Mouse (Mus musculus) ovary, postnatal 10 days (tissue): ENCODE data around the gene Zfp599.

Source experiments
- DNase-seq: peaks from one replicate; pipeline ENCODE4 v3.0.0; 2022; ENCODE audit warnings: low spot score

Zfp599 gene

GRCm38 (mm10) chr9:22224066-22224465, 35.6 kb downstream of the Zfp599 start:
- no peak for DNase-seq

GRCm38 (mm10) chr9:22217858-22218493, 41.7 kb downstream of the Zfp599 start:
- no peak for DNase-seq

- DNase-seq: no peak
Observed at GRCm38 (mm10) chr9:22216705-22217104, 43.0 kb downstream of the Zfp599 start.

DNA sequence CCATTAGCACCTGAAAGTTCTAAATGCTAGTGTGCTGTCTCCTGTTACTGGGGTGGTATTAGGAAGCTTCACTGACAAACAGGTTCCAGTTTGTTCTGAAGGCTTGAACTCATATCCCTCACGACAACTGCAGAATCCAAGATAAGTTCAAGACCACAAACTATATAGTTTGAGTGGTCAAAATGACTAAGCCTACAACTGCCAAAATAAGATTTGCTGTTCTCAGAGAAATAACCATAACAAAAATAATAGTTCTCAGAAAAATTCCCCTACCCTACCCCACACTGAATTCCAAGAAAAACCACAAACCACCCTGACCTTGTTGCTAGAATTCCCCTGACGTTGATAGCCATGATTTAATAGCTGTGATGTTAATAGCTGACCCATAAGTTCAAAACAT, 45.1 kb downstream of the Zfp599 start:
- DNase-seq: no peak

- no peak for DNase-seq
Observed at GRCm38 (mm10) chr9:22213785-22214194, 45.9 kb downstream of the Zfp599 start.
